Mouse (Mus musculus) stomach, embryonic 16.5 days (tissue): ENCODE measurements at regions not wholly inside any gene's neighbourhood (a gene's known extent, or its start where the extent isn't known, plus 50 kb on each side); places are given as distances from the start of the nearest gene placed in this dataset.
"Not testable (repeated sequence)": the region's sequence is repeated elsewhere in the genome, so short reads cannot be mapped to it uniquely, and the experiment has no call there.

Source experiments
- ATAC-seq: fragments of 200-750 bp; cut with Nextera tagmentation; 2 replicates; pipeline ENCODE4 v1.8.0; 2017; ENCODE audit warnings: moderate number of reproducible peaks, moderate TSS enrichment; ENCODE audit not compliant: insufficient read depth, low FRiP score
- H3K27ac ChIP-seq: fragments of 300-500 bp; sonication (generic); 2 replicates; pipeline ENCODE4 v1.5.1; 2014; ENCODE audit warnings: low read length
- H3K27me3 ChIP-seq: fragments of 300-500 bp; sonication (generic); 2 replicates; pipeline ENCODE4 v1.6.1; 2014; ENCODE audit warnings: low read length, control low read depth, mixed read lengths; ENCODE audit not compliant: control insufficient read depth, insufficient read depth
- H3K36me3 ChIP-seq: fragments of 300-500 bp; sonication (generic); 2 replicates; pipeline ENCODE4 v1.6.1; 2014; ENCODE audit warnings: low read length; ENCODE audit not compliant: control insufficient read depth, insufficient read depth
- H3K4me1 ChIP-seq: fragments of 300-500 bp; sonication (generic); 2 replicates; pipeline ENCODE4 v1.6.1; 2014; ENCODE audit warnings: low read length, control low read depth, mixed read lengths; ENCODE audit not compliant: control insufficient read depth, insufficient read depth
- H3K4me2 ChIP-seq: fragments of 300-500 bp; sonication (generic); 2 replicates; pipeline ENCODE4 v1.6.1; 2014; ENCODE audit warnings: low read depth, low read length, mixed read lengths
- H3K4me3 ChIP-seq: fragments of 300-500 bp; sonication (generic); replicated peaks from 2 replicates; pipeline ENCODE4 v1.5.1; 2014; ENCODE audit warnings: mild to moderate bottlenecking, low read length
- H3K9ac ChIP-seq: fragments of 300-500 bp; sonication (generic); 2 replicates; pipeline ENCODE4 v1.6.1; 2014; ENCODE audit warnings: low read length
- H3K9me3 ChIP-seq: fragments of 300-500 bp; sonication (generic); replicated peaks from 2 replicates; pipeline ENCODE4 v1.6.1; 2016; ENCODE audit warnings: low read length, control low read depth; ENCODE audit not compliant: control insufficient read depth
- WGBS: fragments of 180-500 bp; shearing (Covaris S2); extraction: QIAGEN DNeasy Blood & Tissue Kit; methylation state at CpG from one replicate; pipeline ENCODE4 v1.1.7; 2014; 5-methylcytosine and 5-hydroxymethylcytosine counted together

GRCm38 (mm10) chr4:23621208-23621607, 875.0 kb upstream of the Mms22l start:
- H3K9me3 ChIP-seq, result no peaks in the 10 kb centered on the region
- H3K27me3 ChIP-seq, result no peaks in the 10 kb centered on the region
- H3K27ac ChIP-seq, result no peak overlapping the region
- no peaks in the 10 kb centered on the region for H3K4me1 ChIP-seq
- no peak overlapping the region for H3K4me2 ChIP-seq
- no peak overlapping the region for H3K9ac ChIP-seq
- no peak for ATAC-seq
- no peak overlapping the region for H3K4me3 ChIP-seq
- H3K36me3 ChIP-seq, result no peaks in the 10 kb centered on the region

GRCm38 (mm10) chr4:23622231-23622630, 874.0 kb upstream of the Mms22l start:
- H3K4me1 ChIP-seq, result no peaks in the 10 kb centered on the region
- no peaks in the 10 kb centered on the region for H3K9me3 ChIP-seq
- H3K9ac ChIP-seq, result no peak overlapping the region
- no peak for ATAC-seq
- H3K27me3 ChIP-seq, result no peaks in the 10 kb centered on the region
- H3K4me3 ChIP-seq, result no peak overlapping the region
- H3K4me2 ChIP-seq, result no peak overlapping the region
- H3K36me3 ChIP-seq, result no peaks in the 10 kb centered on the region
- H3K27ac ChIP-seq, result no peak overlapping the region

GRCm38 (mm10) chr4:23636231-23636928, 859.9 kb upstream of the Mms22l start:
- no peaks in the 10 kb centered on the region for H3K27me3 ChIP-seq
- no peaks in the 10 kb centered on the region for H3K4me1 ChIP-seq
- 64% methylated on average over 9 of the region's 9 CpGs for WGBS
- no peak overlapping the region for H3K4me2 ChIP-seq
- no peaks in the 10 kb centered on the region for H3K9me3 ChIP-seq
- no peaks in the 10 kb centered on the region for H3K36me3 ChIP-seq
- ATAC-seq, result no peak
- H3K4me3 ChIP-seq, result no peak overlapping the region
- no peak overlapping the region for H3K9ac ChIP-seq
- no peak overlapping the region for H3K27ac ChIP-seq

- Histone ChIP-seq H3K36me3 (no peaks in the 10 kb centered on the region), H3K27me3 (no peaks in the 10 kb centered on the region), H3K9ac (no peak overlapping the region), H3K27ac (no peak overlapping the region), H3K9me3 (no peaks in the 10 kb centered on the region), H3K4me2 (no peak overlapping the region), H3K4me1 (no peaks in the 10 kb centered on the region), H3K4me3 (no peak overlapping the region)
- 62% methylated on average over 2 of the region's 2 CpGs for WGBS
- no peak for ATAC-seq
These were observed 859.4 kb upstream of the Mms22l start for GRCm38 (mm10) chr4:23636929-23637235.

GRCm38 (mm10) chr4:23656671-23657070, 839.6 kb upstream of the Mms22l start:
- H3K9me3 ChIP-seq, ATAC-seq, H3K4me2 ChIP-seq, H3K9ac ChIP-seq, H3K4me3 ChIP-seq, H3K27ac ChIP-seq, H3K27me3 ChIP-seq, H3K36me3 ChIP-seq, H3K4me1 ChIP-seq: not testable (repeated sequence)
- WGBS, result 82% methylated on average over 5 of the region's 5 CpGs

GRCm38 (mm10) chr4:23668896-23669295, 827.4 kb upstream of the Mms22l start:
- Histone ChIP-seq H3K4me1 (no peaks in the 10 kb centered on the region), H3K27me3 (no peaks in the 10 kb centered on the region), H3K9me3 (no peaks in the 10 kb centered on the region), H3K4me3 (no peak overlapping the region), H3K9ac (no peak overlapping the region), H3K36me3 (no peaks in the 10 kb centered on the region), H3K4me2 (no peak overlapping the region), H3K27ac (no peak overlapping the region)
- WGBS, result 79% methylated on average over 2 of the region's 2 CpGs
- no peak for ATAC-seq

GRCm38 (mm10) chr4:23703626-23704025, 792.6 kb upstream of the Mms22l start:
- Histone ChIP-seq H3K4me1 (no peaks in the 10 kb centered on the region), H3K9me3 (no peaks in the 10 kb centered on the region), H3K36me3 (no peaks in the 10 kb centered on the region), H3K27me3 (no peaks in the 10 kb centered on the region), H3K27ac (no peak overlapping the region), H3K9ac (no peak overlapping the region), H3K4me3 (no peak overlapping the region), H3K4me2 (no peak overlapping the region)
- ATAC-seq, result no peak

- no peak overlapping the region for H3K4me2 ChIP-seq
- no peaks in the 10 kb centered on the region for H3K4me1 ChIP-seq
- H3K27ac ChIP-seq, result no peak overlapping the region
- H3K9ac ChIP-seq, result no peak overlapping the region
- no peak for ATAC-seq
- H3K27me3 ChIP-seq, result no peaks in the 10 kb centered on the region
- 87% methylated on average over 2 of the region's 2 CpGs for WGBS
- no peaks in the 10 kb centered on the region for H3K9me3 ChIP-seq
- H3K4me3 ChIP-seq, result no peak overlapping the region
- no peaks in the 10 kb centered on the region for H3K36me3 ChIP-seq
These were observed 785.5 kb upstream of the Mms22l start for GRCm38 (mm10) chr4:23710716-23711115.

- H3K9ac ChIP-seq, result no peak overlapping the region
- no peak overlapping the region for H3K27ac ChIP-seq
- WGBS, result 71% methylated on average over 8 of the region's 8 CpGs
- no peak overlapping the region for H3K4me2 ChIP-seq
- H3K4me3 ChIP-seq, result no peak overlapping the region
- H3K4me1 ChIP-seq, result no peaks in the 10 kb centered on the region
- H3K27me3 ChIP-seq, result no peaks in the 10 kb centered on the region
- no peak for ATAC-seq
- no peaks in the 10 kb centered on the region for H3K36me3 ChIP-seq
- H3K9me3 ChIP-seq, result no peaks in the 10 kb centered on the region
These were observed 782.4 kb upstream of the Mms22l start for GRCm38 (mm10) chr4:23713781-23714415.
